Mouse (Mus musculus): Measurements from ENCODE around the gene Gm10912.

DNA sequence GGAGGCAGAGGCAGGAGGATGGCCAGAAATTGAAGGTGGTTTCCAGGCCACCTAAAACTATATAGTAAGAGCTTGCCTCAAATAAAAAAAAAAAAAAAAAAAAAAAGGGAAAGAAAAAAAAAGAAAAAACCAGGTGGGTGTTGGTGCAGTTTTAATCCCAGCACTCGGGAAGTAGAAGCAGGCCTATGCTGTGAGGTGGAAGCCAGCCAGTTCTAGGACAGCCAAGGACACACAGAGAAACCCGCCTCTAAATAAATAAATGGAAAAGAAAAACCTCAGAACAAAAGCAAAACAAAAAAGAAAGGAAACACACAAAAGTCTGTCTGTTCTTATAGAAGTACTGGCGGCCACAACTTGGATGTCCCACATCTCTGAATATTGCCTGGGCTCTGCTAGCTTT lies 49.3 kb downstream of the Gm10912 start:
- TF ChIP-seq CTCF (IDR thresholded peaks at IDR 0.05; ENCODE audit: low read depth, low read length) (no peak), POLR2AphosphoS5 (IDR thresholded peaks at IDR 0.05; ENCODE audit: insufficient replicate concordance, low read depth, low read length) (no peak), GATA1 (IDR thresholded peaks at IDR 0.05; ENCODE audit: borderline replicate concordance, low read length) (no peak), GATA2 (IDR thresholded peaks at IDR 0.05; ENCODE audit: borderline replicate concordance, low read depth, low read length) (no peak)
